Comparison of ENCODE assay signal across 10 mouse cellular contexts in genomic region chr12:45929760-45930150, GRCm38 (mm10).
DNase-seq lines count a peak whose midpoint lies in the region; ATAC-seq and TF ChIP-seq lines count a peak whose summit lies in the region.
"Had no signal": no experiment of that assay in that cellular context is flagged by ENCODE, and none has a peak within 500 bp of the region (broad histone marks: within the 10 kb centered on the region; RNA-seq: fewer than 3 reads in every experiment).

No protein-coding gene starts in this region.

- no peak overlapping the region for H3K4me3 ChIP-seq in E14TG2a.4 (replicated peaks; ENCODE audit: low read length)
- H3K4me3 ChIP-seq in hindbrain, postnatal 0 days (ENCODE audit: low read length) = no peak overlapping the region
- H3K4me3 ChIP-seq in neural tube, embryonic 14.5 days (ENCODE audit: low read depth, low read length) = no peak overlapping the region
- H3K4me3 ChIP-seq: erythroblast, embryonic 14.5 days; limb, embryonic 12.5 days had no signal

- H3K4me1 ChIP-seq in E14TG2a.4 (replicated peaks; ENCODE audit: low read depth, low read length) = no peaks in the 10 kb centered on the region
- H3K4me1 ChIP-seq in hindbrain, postnatal 0 days (ENCODE audit: insufficient read depth, low read length) = no peaks in the 10 kb centered on the region
- no peaks in the 10 kb centered on the region for H3K4me1 ChIP-seq in neural tube, embryonic 14.5 days (ENCODE audit: control insufficient read depth, insufficient read depth, low read length)
- H3K4me1 ChIP-seq: limb, embryonic 12.5 days had no signal

- WGBS in hindbrain, postnatal 0 days = 32% methylated on average over 3 of the region's 3 CpGs
- WGBS in neural tube, embryonic 14.5 days = 36% methylated on average over 3 of the region's 3 CpGs

- H3K27me3 ChIP-seq in E14TG2a.4 (ENCODE audit: insufficient read depth, low read length) = no peaks in the 10 kb centered on the region
- H3K27me3 ChIP-seq in hindbrain, postnatal 0 days (ENCODE audit: insufficient read depth, low read length) = no peaks in the 10 kb centered on the region
- H3K27me3 ChIP-seq in neural tube, embryonic 14.5 days (ENCODE audit: control insufficient read depth, insufficient read depth, low read length) = no peaks in the 10 kb centered on the region
- H3K27me3 ChIP-seq: limb, embryonic 12.5 days had no signal

- H3K9me3 ChIP-seq in E14TG2a.4 (ENCODE audit: low read length) = no peaks in the 10 kb centered on the region
- no peaks in the 10 kb centered on the region for H3K9me3 ChIP-seq in hindbrain, postnatal 0 days (ENCODE audit: low read length)
- no peaks in the 10 kb centered on the region for H3K9me3 ChIP-seq in neural tube, embryonic 14.5 days (ENCODE audit: control insufficient read depth, low read length)
- H3K9me3 ChIP-seq: limb, embryonic 12.5 days had no signal

- H3K4me2 ChIP-seq in hindbrain, postnatal 0 days (ENCODE audit: low read depth, low read length) = no peak overlapping the region
- H3K4me2 ChIP-seq in neural tube, embryonic 14.5 days (ENCODE audit: low read depth, low read length) = no peak overlapping the region
- H3K4me2 ChIP-seq: limb, embryonic 12.5 days had no signal

- H3K27ac ChIP-seq in hindbrain, postnatal 0 days = no peak overlapping the region
- H3K27ac ChIP-seq in neural tube, embryonic 14.5 days (ENCODE audit: low read depth, low read length) = no peak overlapping the region; the same call in 1 of the 2 replicates
- H3K27ac ChIP-seq: limb, embryonic 12.5 days had no signal

- peak; percentile 2 for DNase-seq in cerebellum, adult 11 months
- no peak for DNase-seq in cerebellum, adult 11-12 months
- peak; percentile 19 for DNase-seq in embryo, embryonic 10 days (ENCODE audit: low spot score)
- DNase-seq in hindbrain, postnatal 0 days (ENCODE audit: low spot score) = peak; percentile 85
- no peak for DNase-seq in B cell, adult 2 months
- DNase-seq in kidney, adult 18-20 months = no peak

- peak; percentile 75; the same call in 1 of the 2 replicates for ATAC-seq in hindbrain, postnatal 0 days
- peak; percentile 79 for ATAC-seq in neural tube, embryonic 14.5 days (ENCODE audit: low read depth)

- TF ChIP-seq CTCF in E14TG2a.4 (conservative IDR thresholded peaks at IDR 0.05; ENCODE audit: low read length) = peak; percentile 10; the same call in 1 of the 2 replicates
- peak; percentile 77 for TF ChIP-seq CTCF in hindbrain, postnatal 0 days (IDR thresholded peaks at IDR 0.05; ENCODE audit: low read depth)

- H3K9ac ChIP-seq in hindbrain, postnatal 0 days (replicated peaks; ENCODE audit: low read length) = no peak overlapping the region
- no peak overlapping the region for H3K9ac ChIP-seq in neural tube, embryonic 14.5 days (replicated peaks; ENCODE audit: low read depth, low read length)
- H3K9ac ChIP-seq: limb, embryonic 12.5 days had no signal

- H3K36me3 ChIP-seq in E14TG2a.4 (ENCODE audit: insufficient read depth, low read length) = no peaks in the 10 kb centered on the region
- no peaks in the 10 kb centered on the region for H3K36me3 ChIP-seq in hindbrain, postnatal 0 days (ENCODE audit: insufficient read depth, low read length)
- no peaks in the 10 kb centered on the region for H3K36me3 ChIP-seq in neural tube, embryonic 14.5 days (ENCODE audit: control insufficient read depth, insufficient read depth, low read length)
- H3K36me3 ChIP-seq: limb, embryonic 12.5 days had no signal

Comparison
In these comparisons a context has a peak if more than half of its experiments do, and no peak if none do; other contexts are left out.
1. DNase-seq: peak in cerebellum, adult 11 months (single experiment), embryo, embryonic 10 days (single experiment) and hindbrain, postnatal 0 days (single experiment); none in cerebellum, adult 11-12 months (single experiment), B cell, adult 2 months (0 of 2) and kidney, adult 18-20 months (single experiment).